27 mouse cellular contexts compared by ENCODE assay signal in genomic region chr16:78922644-78923043, GRCm38 (mm10). TPM values are rescaled to one million over a fixed set of nuclear protein-coding genes. Genes with fewer than 3 reads are reported as not detected.
"Had no signal": no experiment of that assay in that cellular context is flagged by ENCODE, and none has a peak within 500 bp of the region (broad histone marks: within the 10 kb centered on the region; RNA-seq: fewer than 3 reads in every experiment).

No protein-coding gene starts in this region.

- H3K4me3 ChIP-seq: heart, embryonic 10.5 days; heart, embryonic 12.5 days; hindbrain, embryonic 10.5 days; hindbrain, embryonic 12.5 days; kidney, embryonic 15.5 days; limb, embryonic 13.5 days; limb, embryonic 15.5 days; liver, embryonic 12.5 days had no signal

- H3K36me3 ChIP-seq: heart, embryonic 10.5 days; heart, embryonic 12.5 days; hindbrain, embryonic 10.5 days; hindbrain, embryonic 12.5 days; kidney, embryonic 15.5 days; limb, embryonic 13.5 days; limb, embryonic 15.5 days; liver, embryonic 12.5 days had no signal

- H3K9me3 ChIP-seq: heart, embryonic 10.5 days; heart, embryonic 12.5 days; hindbrain, embryonic 10.5 days; hindbrain, embryonic 12.5 days; kidney, embryonic 15.5 days; limb, embryonic 13.5 days; limb, embryonic 15.5 days; liver, embryonic 12.5 days had no signal

- H3K4me1 ChIP-seq: heart, embryonic 10.5 days; heart, embryonic 12.5 days; hindbrain, embryonic 10.5 days; hindbrain, embryonic 12.5 days; kidney, embryonic 15.5 days; limb, embryonic 13.5 days; limb, embryonic 15.5 days; liver, embryonic 12.5 days had no signal

- H3K27ac ChIP-seq: heart, embryonic 10.5 days; hindbrain, embryonic 10.5 days; hindbrain, embryonic 12.5 days; hindbrain, embryonic 14.5 days; hindbrain, postnatal 0 days; kidney, embryonic 15.5 days; kidney, postnatal 0 days; limb, embryonic 13.5 days; limb, embryonic 15.5 days; liver, embryonic 12.5 days; liver, embryonic 14.5 days had no signal

- ATAC-seq: hindbrain, postnatal 0 days; intestine, embryonic 16.5 days; liver, embryonic 12.5 days had no signal

- H3K4me2 ChIP-seq: heart, embryonic 12.5 days; hindbrain, embryonic 12.5 days; hindbrain, embryonic 14.5 days; kidney, embryonic 15.5 days; limb, embryonic 13.5 days; limb, embryonic 15.5 days; liver, embryonic 12.5 days had no signal

- H3K27me3 ChIP-seq: heart, embryonic 12.5 days; hindbrain, embryonic 12.5 days; kidney, embryonic 15.5 days; limb, embryonic 13.5 days; limb, embryonic 15.5 days; liver, embryonic 12.5 days had no signal

- H3K9ac ChIP-seq: heart, embryonic 12.5 days; hindbrain, embryonic 12.5 days; hindbrain, embryonic 14.5 days; kidney, embryonic 15.5 days; limb, embryonic 13.5 days; limb, embryonic 15.5 days; liver, embryonic 12.5 days; liver, embryonic 14.5 days had no signal

- DNase-seq: gastrocnemius, postnatal 25 days; heart, adult 18-20 months; heart, postnatal 10 days; heart, postnatal 4 days; kidney, adult 11 months; kidney, adult 2 months; kidney, adult 9 months; kidney, postnatal 14 days; kidney, postnatal 36 days; layer of hippocampus, adult 9-11 months; layer of hippocampus, postnatal 36 days; left cerebral cortex, postnatal 4 days; lung, adult 18-20 months had no signal

RNA-seq across cellular contexts. Expression of gene Chodl, which starts 8.1 kb away (rescaled TPM):
- polyA plus RNA-seq: heart, embryonic 10.5 days; heart, embryonic 12.5 days; liver, adult 2 months had no signal
